ENCODE assay signal across 9 mouse cellular contexts in genomic region chr11:61714346-61715117, GRCm38 (mm10). TPM values are rescaled to one million over a fixed set of nuclear protein-coding genes. Genes with fewer than 3 reads are reported as not detected.
DNase-seq lines count a peak whose midpoint lies in the region; ATAC-seq lines count a peak whose summit lies in the region.
"Had no signal": no experiment of that assay in that cellular context is flagged by ENCODE, and none has a peak within 500 bp of the region (broad histone marks: within the 10 kb centered on the region; RNA-seq: fewer than 3 reads in every experiment).

No protein-coding gene starts in this region.

- H3K4me3 ChIP-seq in heart, embryonic 12.5 days: no peak overlapping the region
- H3K4me3 ChIP-seq in kidney, embryonic 16.5 days (ENCODE audit: low read length): no peak overlapping the region
- H3K4me3 ChIP-seq in limb, embryonic 15.5 days: no peak overlapping the region
- no peak overlapping the region for H3K4me3 ChIP-seq in stomach, embryonic 16.5 days (replicated peaks; ENCODE audit: low read length)
- H3K4me3 ChIP-seq: erythroblast, embryonic 14.5 days had no signal

- 29% methylated on average over 11 of the region's 11 CpGs for WGBS in heart, embryonic 12.5 days
- WGBS in kidney, embryonic 16.5 days: 48% methylated on average over 11 of the region's 11 CpGs
- WGBS in limb, embryonic 15.5 days: 41% methylated on average over 11 of the region's 11 CpGs
- 50% methylated on average over 11 of the region's 11 CpGs for WGBS in stomach, embryonic 16.5 days

- H3K27ac ChIP-seq in heart, embryonic 12.5 days (ENCODE audit: poor library complexity, severe bottlenecking): no peak overlapping the region
- no peak overlapping the region for H3K27ac ChIP-seq in kidney, embryonic 16.5 days (ENCODE audit: low read length)
- H3K27ac ChIP-seq in limb, embryonic 15.5 days: no peak overlapping the region
- no peak overlapping the region for H3K27ac ChIP-seq in stomach, embryonic 16.5 days (ENCODE audit: low read length)

- H3K9me3 ChIP-seq in heart, embryonic 12.5 days (replicated peaks): no peaks in the 10 kb centered on the region
- H3K9me3 ChIP-seq in kidney, embryonic 16.5 days (ENCODE audit: low read length): no peaks in the 10 kb centered on the region
- H3K9me3 ChIP-seq in limb, embryonic 15.5 days: no peaks in the 10 kb centered on the region
- no peaks in the 10 kb centered on the region for H3K9me3 ChIP-seq in stomach, embryonic 16.5 days (replicated peaks; ENCODE audit: control insufficient read depth, low read length)

- no peaks in the 10 kb centered on the region for H3K27me3 ChIP-seq in heart, embryonic 12.5 days (replicated peaks)
- no peaks in the 10 kb centered on the region for H3K27me3 ChIP-seq in kidney, embryonic 16.5 days (ENCODE audit: insufficient read depth, low read length)
- no peaks in the 10 kb centered on the region for H3K27me3 ChIP-seq in limb, embryonic 15.5 days
- H3K27me3 ChIP-seq in stomach, embryonic 16.5 days (ENCODE audit: control insufficient read depth, insufficient read depth, low read length): no peaks in the 10 kb centered on the region; the same call in 1 of the 2 replicates

- no peaks in the 10 kb centered on the region; the same call in 1 of the 2 replicates for H3K4me1 ChIP-seq in heart, embryonic 12.5 days (replicated peaks)
- no peaks in the 10 kb centered on the region for H3K4me1 ChIP-seq in kidney, embryonic 16.5 days (ENCODE audit: insufficient read depth, low read length)
- H3K4me1 ChIP-seq in limb, embryonic 15.5 days: 0 out of 2 replicates have a peak, but pooled peaks cover 2% of the 10 kb centered on the region
- no peaks in the 10 kb centered on the region for H3K4me1 ChIP-seq in stomach, embryonic 16.5 days (ENCODE audit: control insufficient read depth, insufficient read depth, low read length)

- peak; percentile 73 for ATAC-seq in erythroblast, adult 5-6 weeks (replicated peaks; ENCODE audit: low FRiP score, poor library complexity, severe bottlenecking)
- ATAC-seq in heart, embryonic 12.5 days (ENCODE audit: insufficient number of reproducible peaks, low FRiP score): peak; percentile 64
- ATAC-seq in kidney, embryonic 16.5 days (ENCODE audit: low FRiP score, low TSS enrichment): peak; percentile 73
- peak; percentile 28; the same call in 1 of the 2 replicates for ATAC-seq in limb, embryonic 15.5 days (ENCODE audit: insufficient number of reproducible peaks, low FRiP score, low TSS enrichment, low read depth)
- peak; percentile 67 for ATAC-seq in stomach, embryonic 16.5 days (ENCODE audit: insufficient read depth, low FRiP score)

- H3K36me3 ChIP-seq in heart, embryonic 12.5 days: no peaks in the 10 kb centered on the region
- H3K36me3 ChIP-seq in kidney, embryonic 16.5 days (ENCODE audit: insufficient read depth, low read length): no peaks in the 10 kb centered on the region
- no peaks in the 10 kb centered on the region for H3K36me3 ChIP-seq in limb, embryonic 15.5 days
- no peaks in the 10 kb centered on the region for H3K36me3 ChIP-seq in stomach, embryonic 16.5 days (ENCODE audit: control insufficient read depth, insufficient read depth, low read length)

- no peak overlapping the region for H3K4me2 ChIP-seq in heart, embryonic 12.5 days
- no peak overlapping the region for H3K4me2 ChIP-seq in kidney, embryonic 16.5 days (replicated peaks; ENCODE audit: low read depth, low read length)
- no peak overlapping the region for H3K4me2 ChIP-seq in limb, embryonic 15.5 days
- no peak overlapping the region for H3K4me2 ChIP-seq in stomach, embryonic 16.5 days (ENCODE audit: low read depth, low read length)

- no peak overlapping the region for H3K9ac ChIP-seq in heart, embryonic 12.5 days
- H3K9ac ChIP-seq in kidney, embryonic 16.5 days (replicated peaks; ENCODE audit: low read length): 0 out of 2 replicates have a peak overlapping the region, but pooled peaks have one; percentile 33
- no peak overlapping the region for H3K9ac ChIP-seq in limb, embryonic 15.5 days
- H3K9ac ChIP-seq in stomach, embryonic 16.5 days (ENCODE audit: low read length): no peak overlapping the region

- DNase-seq in CD4-positive, CD25-positive, alpha-beta regulatory T cell, adult 2 months (ENCODE audit: low read depth, low spot score): peak; percentile 92
- peak; percentile 95 for DNase-seq in brain, adult 2 months (ENCODE audit: low read depth, low spot score)
- DNase-seq in naive thymus-derived CD4-positive, alpha-beta T cell, adult 2 months (ENCODE audit: low read depth): peak; percentile 92

RNA-seq across cellular contexts. Expression of gene Slc5a10, which starts 6.1 kb away (rescaled TPM):
- total RNA-seq in erythroblast, adult 5-6 weeks (2015; ENCODE audit: low replicate concordance): not detected in 2 replicates
- total RNA-seq in erythroblast, adult 5-6 weeks (2017; ENCODE audit: low replicate concordance): not detected in 2 replicates
- not detected in 2 replicates for polyA plus RNA-seq in heart, embryonic 12.5 days (2016; fragmentation: Nextera tagmentation; extraction: Ambion mirVana)
- polyA plus RNA-seq in kidney, embryonic 16.5 days (2015; fragmentation: Nextera tagmentation; extraction: Ambion mirVana): 0.80 and 1.1 TPM in 2 replicates
- not detected in 2 replicates for polyA plus RNA-seq in limb, embryonic 15.5 days (2015; fragmentation: Nextera tagmentation; extraction: Ambion mirVana)
- polyA plus RNA-seq in stomach, embryonic 16.5 days (2015; fragmentation: Nextera tagmentation; extraction: Ambion mirVana): not detected in 2 replicates
- polyA plus RNA-seq: erythroblast, embryonic 14.5 days had no signal

RNA-seq across cellular contexts. Expression of gene Fam83g, which starts 30.6 kb away (rescaled TPM):
- not detected in 2 replicates for total RNA-seq in erythroblast, adult 5-6 weeks (2015; ENCODE audit: low replicate concordance)
- total RNA-seq in erythroblast, adult 5-6 weeks (2017; ENCODE audit: low replicate concordance): 0.17 TPM in 1 of 2 replicates, not detected in the other
- 2.7 and 2.8 TPM in 2 replicates for polyA plus RNA-seq in heart, embryonic 12.5 days (2016; fragmentation: Nextera tagmentation; extraction: Ambion mirVana)
- 3.0 and 3.1 TPM in 2 replicates for polyA plus RNA-seq in kidney, embryonic 16.5 days (2015; fragmentation: Nextera tagmentation; extraction: Ambion mirVana)
- polyA plus RNA-seq in limb, embryonic 15.5 days (2015; fragmentation: Nextera tagmentation; extraction: Ambion mirVana): 7.6 and 7.9 TPM in 2 replicates
- 6.1 and 6.6 TPM in 2 replicates for polyA plus RNA-seq in stomach, embryonic 16.5 days (2015; fragmentation: Nextera tagmentation; extraction: Ambion mirVana)

RNA-seq across cellular contexts. Expression of gene Prpsap2, which starts 47.4 kb away (rescaled TPM):
- 6.7 and 13.2 TPM in 2 replicates for total RNA-seq in erythroblast, adult 5-6 weeks (2015; ENCODE audit: low replicate concordance)
- 12.3 and 14.1 TPM in 2 replicates for total RNA-seq in erythroblast, adult 5-6 weeks (2017; ENCODE audit: low replicate concordance)
- 16.4 and 20.0 TPM in 2 replicates for polyA plus RNA-seq in heart, embryonic 12.5 days (2016; fragmentation: Nextera tagmentation; extraction: Ambion mirVana)
- polyA plus RNA-seq in kidney, embryonic 16.5 days (2015; fragmentation: Nextera tagmentation; extraction: Ambion mirVana): 31.7 and 33.3 TPM in 2 replicates
- 23.0 and 23.7 TPM in 2 replicates for polyA plus RNA-seq in limb, embryonic 15.5 days (2015; fragmentation: Nextera tagmentation; extraction: Ambion mirVana)
- 26.8 and 27.1 TPM in 2 replicates for polyA plus RNA-seq in stomach, embryonic 16.5 days (2015; fragmentation: Nextera tagmentation; extraction: Ambion mirVana)
